Mouse (Mus musculus): ENCODE data around the gene Tigd2.
"Not testable (repeated sequence)": the region's sequence is repeated elsewhere in the genome, so short reads cannot be mapped to it uniquely, and the experiment has no call there.

The Tigd2 gene

DNA sequence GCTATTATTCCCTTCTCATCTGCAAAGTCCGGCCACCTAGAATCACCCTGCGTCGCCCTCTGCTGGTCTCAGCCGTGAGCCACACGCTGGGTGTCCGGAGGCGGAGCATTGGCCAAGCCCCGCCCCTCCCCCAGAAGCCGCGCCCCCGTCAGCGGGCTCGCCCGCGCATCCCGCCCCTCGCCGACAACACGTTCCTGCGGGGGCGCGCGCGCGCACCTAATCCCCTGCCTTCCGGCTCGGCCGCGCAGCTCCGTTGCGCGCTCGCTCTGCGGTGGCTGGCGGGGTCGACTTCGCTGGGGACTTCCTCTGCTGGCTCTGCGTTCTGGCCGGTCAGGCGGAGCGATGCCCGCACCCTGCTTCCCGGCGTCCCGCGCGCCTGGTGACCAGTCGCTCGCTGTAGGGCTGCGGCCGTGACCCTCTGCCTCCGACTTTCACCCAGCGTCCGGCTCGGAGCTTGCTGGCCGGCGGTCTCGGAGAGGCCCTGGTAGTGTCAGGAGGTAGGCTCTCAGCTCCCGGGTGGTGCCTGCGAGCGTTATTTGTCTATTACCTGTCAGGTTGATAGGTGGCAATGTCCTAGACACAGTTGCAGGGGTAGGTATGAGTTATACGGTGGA lies at the start of gene Tigd2:
Tigd2 (plus strand) TSS at position 186 of the 614 bp plus-strand sequence.
- peak; percentile 98 for DNase-seq (ENCODE audit: low spot score)

DNA sequence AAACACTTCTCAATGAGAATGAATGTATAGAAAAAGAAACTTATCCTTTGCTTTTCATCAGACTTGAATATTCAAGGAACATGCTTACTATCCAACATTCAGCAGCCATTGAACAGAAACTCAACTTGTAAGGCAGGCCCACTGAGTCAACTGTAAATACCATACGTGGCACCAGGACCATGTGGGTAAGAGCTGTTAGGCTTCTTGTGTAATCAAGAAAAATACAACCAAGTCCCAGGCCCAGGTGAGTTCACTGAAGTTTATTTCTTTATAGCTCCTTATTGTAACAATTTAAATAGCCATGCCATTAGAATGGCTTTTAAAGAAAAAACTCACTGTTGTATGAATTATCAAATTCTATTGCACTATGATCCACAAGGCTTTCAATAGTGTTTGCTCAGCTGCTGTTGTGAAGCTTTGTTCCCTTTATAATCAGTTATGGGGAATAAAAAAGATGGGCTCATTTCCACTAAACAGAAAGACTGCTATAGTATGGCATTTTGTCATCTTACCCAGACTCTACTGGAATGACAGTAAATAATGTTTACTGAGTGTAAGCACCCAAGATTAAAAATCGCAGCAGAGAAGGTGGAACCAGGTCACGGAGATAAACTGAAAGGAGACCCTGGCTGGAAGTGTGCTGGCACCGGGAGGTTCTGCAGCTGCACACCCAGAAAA lies 46.7 kb upstream of the Tigd2 start:
- DNase-seq (ENCODE audit: low spot score): no peak

DNA sequence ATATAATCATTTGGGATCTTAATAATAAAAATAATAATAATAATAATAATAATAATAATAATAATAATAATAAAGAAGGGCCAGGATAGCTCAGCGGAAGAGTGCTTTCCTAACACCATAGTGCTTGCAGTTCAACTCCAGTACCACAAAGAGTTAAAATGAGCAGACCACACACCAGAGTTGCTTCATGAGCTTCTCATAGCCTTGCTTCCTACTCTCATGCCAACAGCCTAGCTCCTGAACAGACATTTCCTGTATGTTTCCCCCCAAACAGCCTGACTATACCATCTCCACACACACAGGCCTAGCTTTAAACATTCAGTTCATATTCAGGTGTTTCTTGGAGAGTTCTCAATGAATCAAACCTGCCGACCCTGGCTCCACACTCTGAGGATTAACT lies 45.8 kb upstream of the Tigd2 start:
- no peak for DNase-seq (ENCODE audit: low spot score)

DNA sequence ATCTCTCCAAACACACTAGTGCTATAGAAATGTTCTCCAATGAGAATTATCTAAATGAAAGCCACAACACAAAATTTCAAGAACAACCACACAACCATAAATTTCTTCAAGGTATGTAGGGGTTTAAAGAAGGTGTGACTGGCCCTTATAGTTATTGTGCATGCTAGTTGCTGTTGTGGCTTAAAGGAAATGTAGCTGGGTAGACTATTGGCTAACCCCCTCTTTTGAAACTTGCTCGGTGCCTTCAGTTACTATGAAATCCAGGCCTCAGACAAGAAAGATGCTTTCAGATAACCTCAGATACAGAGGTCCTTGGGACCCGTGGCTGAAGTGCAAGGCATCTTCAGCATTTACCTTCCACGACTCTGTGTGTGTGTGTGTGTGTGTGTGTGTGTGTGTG lies 45.3 kb upstream of the Tigd2 start:
- no peak for DNase-seq (ENCODE audit: low spot score)

DNA sequence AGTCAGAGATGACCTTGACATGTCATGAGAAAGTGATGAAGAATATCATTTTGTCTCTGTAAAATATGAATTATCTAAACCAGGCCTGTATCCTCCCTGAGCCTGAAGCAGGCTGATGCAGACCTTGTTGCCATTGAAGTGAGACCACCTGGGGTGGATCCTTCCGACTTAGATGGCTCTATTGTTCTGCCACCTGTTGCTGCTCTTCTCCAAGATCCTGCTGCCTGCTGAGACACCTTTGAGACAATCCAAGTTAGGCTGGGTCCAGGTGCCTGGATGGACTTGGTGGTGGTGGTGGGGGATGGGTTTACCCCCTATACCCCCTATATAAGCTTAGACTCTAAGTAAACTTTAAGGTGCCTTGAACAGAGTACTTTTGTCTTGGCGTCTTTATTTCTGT lies 39.7 kb upstream of the Tigd2 start:
- DNase-seq (ENCODE audit: low spot score): no peak

DNA sequence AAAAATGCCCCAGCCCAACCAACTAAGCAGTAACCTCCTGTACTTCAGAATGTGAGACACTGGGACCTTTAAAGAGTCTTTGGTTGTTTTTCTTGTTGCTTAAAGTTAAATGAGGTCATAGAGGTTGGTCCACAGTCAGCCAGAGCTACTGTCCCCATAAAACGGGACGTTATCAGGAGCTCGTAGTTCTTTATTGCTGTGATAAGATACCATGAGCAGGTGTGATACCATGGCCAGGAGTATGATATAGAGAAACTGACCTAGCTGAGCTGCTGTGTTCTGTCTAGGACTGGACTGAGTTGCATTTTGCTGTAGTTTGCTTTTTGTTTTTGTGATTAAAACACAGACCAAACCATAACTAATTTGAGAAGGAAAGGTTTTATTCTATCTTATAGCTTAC lies 37.4 kb upstream of the Tigd2 start:
- no peak for DNase-seq (ENCODE audit: low spot score)

DNA sequence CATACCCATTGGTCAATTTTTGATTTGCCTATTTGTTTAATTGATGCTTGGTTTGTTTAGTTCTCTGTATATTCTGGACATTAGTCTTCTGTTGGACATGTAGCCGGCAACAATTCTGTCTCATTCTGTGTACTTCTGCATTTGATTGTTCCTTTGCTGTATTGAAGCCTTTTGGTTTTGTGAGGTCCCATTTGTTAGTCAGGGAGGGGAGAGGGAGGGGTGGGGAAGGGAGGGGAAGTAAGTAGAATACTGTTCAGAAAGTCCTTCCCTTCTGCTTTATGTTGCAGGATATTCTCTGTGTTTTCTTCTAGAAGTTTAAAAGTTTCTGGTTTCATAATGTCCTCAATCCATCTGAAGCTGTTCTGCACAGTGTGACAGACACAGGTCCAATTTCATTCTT lies 34.7 kb upstream of the Tigd2 start:
- DNase-seq (ENCODE audit: low spot score): no peak

DNA sequence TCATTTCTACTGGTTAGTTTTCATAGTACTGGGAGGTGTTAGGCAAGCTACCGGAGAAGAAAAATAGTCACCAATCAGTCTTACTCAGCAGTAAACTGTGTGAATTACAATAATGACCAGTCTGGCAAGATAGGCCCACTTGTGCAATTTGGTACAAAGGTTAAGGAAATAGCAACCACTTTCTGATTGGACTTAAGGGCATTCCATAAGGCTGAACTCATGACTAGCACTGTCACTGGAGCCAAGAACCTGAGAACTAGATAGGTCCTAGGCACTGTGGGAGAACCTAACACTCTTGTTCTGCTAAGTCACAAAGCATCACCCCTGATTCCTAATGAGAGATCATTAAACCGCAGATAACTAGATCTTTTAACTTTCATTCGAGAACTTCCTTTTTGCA lies 30.6 kb upstream of the Tigd2 start:
- no peak for DNase-seq (ENCODE audit: low spot score)

DNA sequence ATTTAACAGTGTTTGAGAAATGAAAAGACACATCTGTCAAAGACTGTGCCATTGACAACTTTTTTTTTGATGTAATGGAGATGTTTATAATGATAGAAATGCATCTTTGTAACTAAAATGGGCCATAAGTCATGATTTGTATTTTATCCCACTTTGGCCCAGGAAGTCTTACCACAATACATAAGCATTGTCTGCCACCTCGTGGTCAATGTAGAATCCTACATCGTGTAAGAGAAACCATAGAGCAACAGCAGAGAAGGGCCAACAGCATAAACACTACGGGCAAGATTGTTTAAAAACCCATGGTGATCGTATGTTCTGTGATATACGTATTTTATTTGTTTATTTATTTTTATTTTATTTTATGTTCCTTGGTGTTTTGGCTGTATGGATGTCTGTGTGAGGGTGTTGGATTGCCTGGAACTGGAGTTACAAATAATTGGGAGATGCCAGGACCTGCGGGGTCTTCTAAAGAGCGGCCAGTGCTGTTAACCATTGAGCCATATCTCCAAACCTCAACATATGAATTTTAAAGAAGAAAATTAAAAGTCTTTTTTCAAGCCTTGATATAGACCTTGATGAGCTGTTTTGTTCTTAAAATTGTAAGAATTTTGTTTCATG lies 28.2 kb upstream of the Tigd2 start:
- DNase-seq (ENCODE audit: low spot score): peak; percentile 57

DNA sequence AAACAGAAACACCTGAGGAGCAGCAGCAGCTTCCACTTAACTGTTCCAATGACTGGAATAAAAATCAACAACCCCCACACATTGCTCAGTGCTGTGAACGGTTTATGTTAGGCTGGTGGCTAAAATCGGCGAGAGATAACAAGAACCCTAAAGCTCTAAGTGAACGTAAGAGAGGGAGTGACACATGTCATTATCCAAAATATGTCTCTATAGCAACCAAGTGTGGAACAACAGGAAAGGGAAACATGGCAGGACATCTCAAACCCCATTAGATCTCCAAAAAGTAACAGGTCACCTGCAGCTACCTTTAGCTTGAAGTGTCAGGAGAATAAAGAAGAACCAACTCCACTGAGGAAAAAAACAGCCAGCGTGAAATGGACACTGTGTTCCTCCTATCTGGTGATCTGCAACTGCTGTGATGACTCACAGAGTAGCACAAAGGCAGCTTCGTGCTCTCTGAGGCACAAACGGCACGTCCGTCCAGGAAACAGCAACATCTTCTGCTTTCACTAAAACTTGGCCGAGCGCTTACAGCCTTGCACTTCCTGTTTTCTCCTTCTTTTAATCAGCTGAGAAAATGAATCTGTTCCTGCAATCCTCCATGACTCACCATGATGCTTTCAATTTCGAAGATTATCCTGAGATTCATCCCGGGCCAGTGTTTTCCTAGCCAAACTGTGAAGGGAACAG lies 23.5 kb upstream of the Tigd2 start:
- no peak for DNase-seq (ENCODE audit: low spot score)

DNA sequence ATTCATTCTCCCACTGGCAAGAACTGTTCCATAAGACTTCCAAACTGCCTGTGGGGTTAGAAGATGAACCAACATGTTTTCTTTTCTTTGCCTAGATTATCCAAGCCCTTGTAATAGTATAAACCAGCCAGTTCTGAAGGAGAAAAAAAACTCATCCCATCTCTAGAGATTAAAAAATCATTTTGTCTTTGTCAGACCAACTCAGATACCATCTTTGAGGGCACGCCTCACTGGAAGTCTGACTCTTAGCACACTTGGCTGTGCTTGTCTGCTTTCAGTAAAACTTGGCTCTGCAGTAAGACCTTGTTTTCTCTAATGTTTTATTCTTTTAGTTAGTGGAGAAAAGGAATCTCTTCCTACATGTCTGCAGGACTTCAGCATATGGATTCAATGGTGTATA lies 18.7 kb upstream of the Tigd2 start:
- DNase-seq (ENCODE audit: low spot score): no peak

DNA sequence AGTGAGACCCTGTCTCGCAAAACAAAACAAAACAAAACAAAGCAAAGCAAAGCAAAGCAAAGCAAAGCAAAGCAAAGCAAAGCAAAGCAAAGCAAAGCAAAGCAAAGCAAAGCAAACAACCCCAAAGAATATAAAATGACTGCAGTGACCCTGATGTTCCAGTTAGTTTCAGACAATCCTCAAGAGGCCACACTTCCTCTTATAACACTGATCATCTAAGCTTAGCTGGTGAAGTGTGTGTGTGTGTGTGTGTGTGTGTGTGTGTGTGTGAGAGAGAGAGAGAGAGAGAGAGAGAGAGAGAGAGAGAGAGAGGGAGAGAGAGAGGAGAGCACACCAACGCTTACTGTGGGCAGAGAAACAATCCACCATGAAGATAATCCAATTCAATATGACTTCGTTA lies 14.2 kb upstream of the Tigd2 start:
- not testable (repeated sequence) for DNase-seq (ENCODE audit: low spot score)

DNA sequence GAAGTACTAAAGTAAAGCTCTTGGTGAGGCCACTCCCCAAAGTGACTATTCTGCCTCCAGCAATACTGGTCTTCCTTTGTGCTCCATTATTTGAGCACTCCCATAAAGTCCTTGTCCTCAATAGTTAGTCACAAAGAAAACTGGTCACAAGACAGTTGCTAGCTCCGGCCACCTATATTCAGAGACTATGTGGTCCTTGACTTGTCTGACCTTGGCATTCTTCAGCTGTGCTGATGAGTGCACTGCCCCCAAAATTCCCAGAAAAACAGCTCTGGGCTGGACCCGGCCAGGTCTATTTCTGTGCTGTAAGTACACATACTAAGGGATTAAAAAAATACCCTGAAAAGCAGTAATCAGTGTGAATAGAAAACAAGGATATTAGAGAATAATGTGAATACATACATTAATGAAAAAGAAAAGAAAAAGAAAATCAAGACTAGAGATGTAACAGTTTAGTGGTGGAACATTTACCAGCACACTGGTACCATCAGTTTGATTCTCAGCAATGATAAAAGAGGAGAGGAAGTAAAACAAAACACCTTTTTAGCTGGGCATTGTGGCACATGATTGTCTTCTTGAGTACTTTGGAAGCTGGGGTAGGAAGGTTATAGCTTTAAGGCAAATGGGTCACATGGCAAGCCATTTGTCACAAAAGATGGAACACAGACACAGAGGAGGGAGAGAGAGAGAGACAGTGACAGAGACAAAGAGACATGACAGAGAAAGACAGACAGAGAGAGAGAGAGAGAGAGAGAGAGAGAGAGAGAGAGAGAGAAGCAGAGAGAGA lies 12.6 kb upstream of the Tigd2 start:
- no peak for DNase-seq (ENCODE audit: low spot score)

DNA sequence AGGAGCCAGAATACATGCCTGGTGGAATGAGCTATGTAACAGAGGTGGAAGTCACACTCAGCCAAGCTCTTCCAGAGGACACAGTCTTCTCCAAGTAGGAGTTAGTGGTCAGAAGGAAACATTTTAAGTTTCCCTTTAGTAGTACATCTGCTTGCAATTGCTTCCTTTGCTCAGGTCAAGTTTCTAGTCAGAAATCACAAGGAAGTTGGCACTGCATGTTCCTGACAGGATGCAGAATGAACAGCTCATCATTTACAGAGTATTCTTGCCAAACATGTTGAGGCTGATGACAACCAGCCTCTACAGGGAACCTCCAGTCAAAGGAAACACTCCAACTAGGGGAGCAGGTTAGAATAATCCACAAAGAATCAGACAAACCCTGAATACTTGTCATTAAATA lies 11.9 kb upstream of the Tigd2 start:
- no peak for DNase-seq (ENCODE audit: low spot score)

DNA sequence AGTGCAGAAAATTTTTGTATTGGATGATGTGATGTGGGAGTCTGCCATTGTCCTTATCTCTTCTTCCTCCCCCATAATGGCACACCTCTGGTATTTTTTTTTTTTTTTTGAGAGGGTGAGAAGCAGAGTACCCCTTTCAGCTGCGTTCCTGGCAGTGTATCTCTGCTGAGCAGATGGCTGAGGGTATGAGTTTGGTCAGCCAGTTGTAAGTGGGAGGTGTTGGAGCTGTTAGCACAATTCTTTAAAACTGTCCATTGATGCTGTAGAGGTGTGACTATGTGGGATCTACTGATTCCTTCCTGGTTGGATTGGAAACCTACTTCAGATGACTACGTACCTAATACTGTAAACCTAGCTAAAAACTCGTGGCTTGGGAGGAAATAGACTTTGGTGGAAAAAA lies 10.3 kb upstream of the Tigd2 start:
- DNase-seq (ENCODE audit: low spot score): no peak

DNA sequence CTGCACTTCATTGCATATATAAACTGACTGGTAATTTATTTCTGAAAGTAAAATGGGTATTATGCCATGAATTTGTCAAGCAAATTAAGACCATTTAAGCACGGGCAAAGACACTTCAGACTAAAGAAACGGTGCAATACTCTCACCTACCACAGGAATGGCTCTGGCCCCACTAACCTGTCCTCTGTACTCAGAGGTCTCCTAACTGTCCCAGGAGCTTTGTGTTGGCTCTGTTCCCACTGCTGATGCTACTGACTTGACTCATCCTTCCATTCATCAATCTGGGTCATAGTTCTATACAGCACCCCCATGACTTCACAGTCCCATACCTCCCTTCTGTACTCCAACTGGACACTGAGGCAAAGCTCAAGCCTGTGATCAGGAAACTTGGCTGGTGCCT lies 9.6 kb upstream of the Tigd2 start:
- no peak for DNase-seq (ENCODE audit: low spot score)

DNA sequence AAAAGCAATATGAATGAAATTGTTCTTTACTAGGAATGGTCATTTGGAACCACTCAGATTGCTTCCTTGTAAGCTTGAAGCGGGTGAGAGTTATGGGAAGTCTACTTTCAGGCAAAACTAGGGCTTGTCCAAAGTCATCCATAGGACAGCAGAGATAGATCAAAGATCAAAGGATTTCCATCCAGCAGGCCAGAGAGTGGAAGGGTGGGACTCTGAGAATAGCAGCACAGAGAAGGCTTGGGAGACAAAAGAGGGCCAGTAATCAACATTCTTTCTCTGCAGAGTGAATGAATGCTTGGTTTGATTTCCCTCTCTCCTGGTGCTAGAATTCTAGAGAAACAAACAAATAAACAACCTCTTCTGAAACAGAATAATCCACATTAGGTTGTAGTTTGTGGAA lies 1.1 kb upstream of the Tigd2 start:
- DNase-seq (ENCODE audit: low spot score): no peak

DNA sequence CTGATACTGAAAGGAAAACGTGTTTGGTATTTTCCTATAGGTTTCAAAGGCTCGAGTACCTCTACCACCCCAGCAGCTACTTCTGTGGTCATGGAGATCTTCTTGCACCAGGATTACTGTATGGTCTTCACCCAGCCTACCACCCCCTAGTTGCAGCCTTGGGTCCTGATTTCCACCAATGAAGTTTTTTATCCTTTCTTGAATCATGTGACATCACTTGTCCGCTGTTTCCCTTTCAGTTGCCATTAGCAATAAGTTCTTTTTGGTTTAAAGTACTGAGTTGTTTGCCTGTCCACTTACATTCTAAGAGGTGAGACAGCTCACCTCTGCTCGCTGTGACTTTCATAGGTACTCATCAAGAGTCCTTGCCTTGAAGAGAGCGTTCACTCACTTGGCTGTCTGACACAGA lies 633 bp downstream of the Tigd2 start:
- no peak for DNase-seq (ENCODE audit: low spot score)

DNA sequence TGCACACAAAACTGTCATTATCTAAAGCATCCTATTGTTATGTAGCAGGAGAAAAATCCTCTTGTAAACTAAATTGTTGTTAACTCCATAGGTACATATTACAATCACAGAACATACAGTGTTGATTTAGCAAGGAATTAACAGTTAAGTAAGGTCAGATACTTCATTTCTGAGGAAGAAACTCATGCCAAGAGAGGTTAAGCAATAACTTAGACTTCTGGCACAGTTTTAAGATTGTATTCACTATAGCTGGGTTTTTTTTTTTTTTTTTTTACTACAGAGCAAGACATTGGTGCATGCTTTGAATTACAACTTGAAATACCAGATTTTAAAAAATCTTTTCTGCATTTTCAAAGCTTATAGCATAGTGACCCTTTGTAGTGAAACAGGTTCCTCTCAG lies 24.5 kb downstream of the Tigd2 start:
- DNase-seq (ENCODE audit: low spot score): no peak

DNA sequence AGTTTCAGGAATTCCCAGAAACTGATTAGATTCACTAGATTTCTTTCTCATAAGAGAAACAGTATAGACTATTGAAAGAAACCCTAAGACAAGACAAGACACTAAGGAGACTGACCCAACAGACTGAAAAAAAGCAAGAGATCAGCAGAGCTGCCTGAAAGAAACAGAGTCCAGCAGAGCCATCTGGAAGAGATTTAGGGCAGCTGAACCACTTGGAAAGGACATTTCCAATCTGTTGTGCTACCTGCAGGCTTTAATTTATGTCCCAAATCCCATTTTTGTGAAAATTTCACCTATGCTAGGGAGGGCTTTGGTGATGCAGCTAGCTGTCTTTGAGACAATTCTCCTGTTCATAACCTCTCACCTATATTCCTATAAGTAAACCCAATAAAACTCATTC lies 25.0 kb downstream of the Tigd2 start:
- DNase-seq (ENCODE audit: low spot score): no peak

DNA sequence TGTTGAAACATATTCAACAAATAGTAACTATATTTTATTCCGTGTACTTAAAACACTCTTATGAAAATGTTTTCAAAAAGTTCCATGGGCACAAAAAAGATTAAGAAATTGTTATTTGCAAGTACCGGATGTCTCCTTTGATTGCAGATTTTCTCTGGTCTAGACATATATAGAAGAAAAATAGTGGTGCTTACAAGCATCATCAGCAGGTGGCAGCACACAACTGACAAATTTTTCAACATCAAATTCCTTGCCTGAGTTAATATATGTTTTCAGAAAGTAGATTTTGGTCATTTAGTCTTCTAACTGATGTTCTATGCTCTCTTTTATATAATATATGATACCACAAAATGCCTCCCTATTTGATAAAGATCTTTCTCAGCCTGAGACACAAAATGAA lies 41.0 kb downstream of the Tigd2 start:
- DNase-seq (ENCODE audit: low spot score): peak; percentile 62

DNA sequence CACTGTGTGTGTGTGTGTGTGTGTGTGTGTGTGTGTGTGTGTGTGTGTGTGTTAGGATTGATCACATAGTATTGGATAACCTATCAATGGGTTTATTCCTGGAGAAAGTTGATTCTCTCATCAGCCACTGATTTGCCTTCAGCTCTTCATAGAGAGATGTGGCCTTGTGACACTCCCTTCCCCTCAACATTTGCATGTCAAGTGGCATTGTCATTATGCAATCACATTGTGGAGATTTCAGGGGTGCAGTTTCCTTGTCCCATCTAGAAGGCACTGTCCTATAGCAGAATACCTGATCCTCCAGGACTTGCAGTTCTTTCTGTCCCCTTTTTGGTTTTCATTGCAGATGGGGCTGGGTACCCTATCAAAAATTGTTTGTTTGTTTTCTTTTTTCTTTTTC lies 41.9 kb downstream of the Tigd2 start:
- DNase-seq (ENCODE audit: low spot score): no peak
